Mouse (Mus musculus): Measurements from ENCODE around the gene Rin3. TPM values are rescaled to one million over a fixed set of nuclear protein-coding genes. Genes with fewer than 3 reads are reported as not detected.

Gene Rin3
- polyA plus RNA-seq (2015; fragmentation: Nextera tagmentation; extraction: Ambion mirVana): 9.0 and 11.2 TPM in 2 replicates

DNA sequence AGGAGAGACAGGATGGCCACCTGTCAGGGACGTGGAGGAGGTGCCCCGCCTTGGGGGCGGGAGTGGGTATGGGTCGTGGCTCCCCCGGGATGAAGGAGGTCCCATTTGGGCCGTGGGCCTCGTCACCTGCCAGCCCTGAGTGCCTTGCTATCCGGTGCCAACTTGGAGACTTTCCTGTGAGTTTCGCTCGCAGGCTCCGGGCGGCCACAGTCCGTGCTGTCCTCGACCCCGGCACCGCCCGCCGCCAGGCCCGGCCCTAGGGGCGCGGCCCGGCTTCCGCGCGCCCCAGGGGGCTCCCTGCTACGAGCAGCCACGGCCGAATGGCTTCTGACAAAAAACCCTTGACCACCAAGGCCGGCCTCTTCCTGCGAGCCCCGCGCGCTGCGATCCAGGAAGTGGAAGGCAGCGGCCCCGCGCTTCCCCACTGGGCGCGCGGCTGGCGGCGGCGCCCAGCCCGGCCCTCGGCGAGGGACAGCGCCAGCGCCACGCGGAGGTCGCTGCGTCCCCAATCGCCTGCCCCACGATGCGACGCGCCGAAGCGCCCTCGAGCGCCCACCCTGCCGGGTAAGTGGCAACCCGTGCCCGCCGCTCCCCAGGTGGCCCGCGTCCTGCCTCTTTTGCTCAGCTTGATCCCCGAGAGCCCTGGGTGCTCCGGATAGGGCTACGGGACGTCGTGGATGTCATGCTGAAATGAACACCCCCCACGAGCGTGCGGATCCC lies at the start of gene Rin3:
Rin3 (plus strand) TSS at position 286 of the 720 bp plus-strand sequence.
- H3K4me3 ChIP-seq: peak within 1 kb of the TSS; percentile 73
- H3K36me3 ChIP-seq: no peaks in the 10 kb centered on the region
- ATAC-seq (replicated peaks; ENCODE audit: insufficient number of reproducible peaks, insufficient read depth, low FRiP score, low read depth): peak; percentile 19
- WGBS: under 1% methylated on average over 67 of the region's 75 CpGs
- no peaks in the 10 kb centered on the region for H3K27me3 ChIP-seq
- H3K9me3 ChIP-seq (replicated peaks): no peaks in the 10 kb centered on the region
- H3K9ac ChIP-seq: peak within 1 kb of the TSS; percentile 80
- peak within 1 kb of the TSS; percentile 90 for H3K27ac ChIP-seq
- H3K4me1 ChIP-seq (replicated peaks): peaks cover 49% of the 10 kb centered on the region
- H3K4me2 ChIP-seq: peak within 1 kb of the TSS; percentile 95

DNA sequence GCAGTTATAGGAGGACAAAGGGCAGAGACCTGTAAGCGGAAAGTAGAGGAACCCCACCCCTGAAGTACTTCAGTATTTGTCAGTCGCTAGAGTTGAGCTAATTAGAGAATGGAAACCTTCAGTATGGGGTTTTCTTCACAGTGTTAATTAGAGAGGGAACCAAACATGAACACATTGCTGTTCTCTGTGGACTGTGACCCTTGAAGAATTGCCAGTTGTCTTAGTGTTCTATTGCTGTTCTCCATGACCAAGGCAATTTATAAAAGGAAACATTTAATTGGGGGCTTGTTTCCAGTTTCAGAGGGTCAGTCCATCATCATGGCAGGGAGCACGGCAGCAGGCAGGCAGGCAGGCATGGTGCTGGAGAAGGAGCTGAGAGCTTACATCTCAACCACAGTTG lies 47.3 kb upstream of the Rin3 start:
- H3K36me3 ChIP-seq: no peaks in the 10 kb centered on the region
- ATAC-seq (replicated peaks; ENCODE audit: insufficient number of reproducible peaks, insufficient read depth, low FRiP score, low read depth): no peak
- no peak overlapping the region for H3K4me3 ChIP-seq
- WGBS: 79% methylated on average over 3 of the region's 3 CpGs
- H3K4me1 ChIP-seq (replicated peaks): no peaks in the 10 kb centered on the region
- no peak overlapping the region for H3K9ac ChIP-seq
- no peak overlapping the region for H3K4me2 ChIP-seq
- no peaks in the 10 kb centered on the region for H3K27me3 ChIP-seq
- H3K27ac ChIP-seq: no peak overlapping the region
- H3K9me3 ChIP-seq (replicated peaks): no peaks in the 10 kb centered on the region

DNA sequence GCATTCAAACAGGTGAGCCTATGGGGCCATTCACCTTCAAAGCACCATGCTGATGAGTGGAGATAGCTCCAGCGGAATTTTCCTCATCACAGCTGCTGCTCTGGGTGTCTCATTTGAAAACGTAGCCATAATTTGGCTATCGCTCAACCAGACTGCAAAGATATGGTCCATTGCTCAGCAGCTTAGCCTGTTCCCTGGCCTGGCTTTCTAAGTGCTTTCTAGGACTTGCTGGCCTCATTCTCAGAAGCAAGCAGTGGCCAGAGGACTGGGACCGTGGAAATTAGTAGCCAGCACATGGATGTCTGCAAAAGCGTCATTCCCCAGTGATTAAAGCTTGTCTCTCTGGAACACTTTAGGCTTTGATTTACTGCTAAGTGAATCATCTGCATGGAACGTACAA lies 46.5 kb upstream of the Rin3 start:
- H3K4me2 ChIP-seq: no peak overlapping the region
- no peak overlapping the region for H3K9ac ChIP-seq
- 79% methylated on average over 6 of the region's 6 CpGs for WGBS
- no peaks in the 10 kb centered on the region for H3K4me1 ChIP-seq (replicated peaks)
- ATAC-seq (replicated peaks; ENCODE audit: insufficient number of reproducible peaks, insufficient read depth, low FRiP score, low read depth): no peak
- H3K27ac ChIP-seq: no peak overlapping the region
- H3K36me3 ChIP-seq: no peaks in the 10 kb centered on the region
- H3K27me3 ChIP-seq: no peaks in the 10 kb centered on the region
- no peak overlapping the region for H3K4me3 ChIP-seq
- H3K9me3 ChIP-seq (replicated peaks): no peaks in the 10 kb centered on the region

DNA sequence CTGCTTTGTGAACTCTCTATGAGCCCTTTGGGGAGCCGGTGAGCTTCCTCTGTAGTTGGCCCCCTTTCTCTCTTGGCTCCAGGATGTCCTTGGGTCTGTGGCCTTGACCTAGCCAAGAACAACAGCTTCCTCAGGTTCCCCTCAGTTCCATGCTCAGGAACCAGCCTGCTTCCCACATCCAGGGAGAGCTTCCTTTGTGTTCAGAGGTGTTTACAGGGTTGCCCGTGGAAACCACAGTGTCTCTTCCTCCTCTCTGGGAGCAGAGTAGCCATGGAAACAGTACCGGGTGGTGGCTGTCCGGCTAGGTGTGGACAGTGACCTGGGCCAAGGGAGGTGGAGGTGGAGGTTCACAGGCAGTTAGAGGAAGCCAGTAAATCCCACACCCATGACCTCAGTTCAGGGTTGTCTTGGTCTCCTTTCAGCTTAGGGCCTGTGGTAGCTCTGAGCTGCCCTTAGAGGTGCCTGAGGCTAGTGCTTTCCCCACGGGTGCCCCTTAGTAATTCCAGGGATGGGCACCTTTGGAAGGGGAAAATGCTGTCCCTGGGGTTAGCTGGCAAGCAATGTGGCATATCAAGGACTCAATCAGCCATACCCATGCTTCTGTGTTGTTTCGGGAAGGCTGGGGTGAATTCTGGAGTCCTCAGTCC lies 40.6 kb upstream of the Rin3 start:
- no peaks in the 10 kb centered on the region for H3K9me3 ChIP-seq (replicated peaks)
- 0 out of 2 replicates have a peak, but pooled peaks have one; percentile 25 for ATAC-seq (replicated peaks; ENCODE audit: insufficient number of reproducible peaks, insufficient read depth, low FRiP score, low read depth)
- H3K4me1 ChIP-seq (replicated peaks): no peaks in the 10 kb centered on the region
- no peak overlapping the region for H3K4me2 ChIP-seq
- H3K9ac ChIP-seq: no peak overlapping the region
- no peak overlapping the region for H3K27ac ChIP-seq
- 52% methylated on average over 6 of the region's 6 CpGs for WGBS
- H3K4me3 ChIP-seq: no peak overlapping the region
- H3K36me3 ChIP-seq: no peaks in the 10 kb centered on the region
- H3K27me3 ChIP-seq: no peaks in the 10 kb centered on the region

DNA sequence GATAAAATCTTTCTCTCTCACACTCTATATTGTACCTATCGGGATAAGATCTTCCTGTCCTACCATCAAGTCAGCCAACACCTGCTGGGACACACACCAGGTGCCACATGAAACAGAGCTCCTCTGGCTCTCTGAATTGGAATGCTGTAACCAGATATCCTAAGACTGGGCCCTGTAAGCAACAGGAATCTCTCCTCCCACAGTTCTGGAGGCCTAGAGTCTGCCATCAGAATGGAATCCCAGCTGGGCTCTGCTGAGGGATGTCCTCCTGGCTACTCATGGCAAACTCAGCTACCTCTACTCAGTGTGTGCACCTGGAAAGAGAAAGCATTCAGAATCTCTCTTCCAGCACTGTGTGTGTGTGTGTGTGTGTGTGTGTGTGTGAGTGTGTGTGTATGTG lies 38.9 kb upstream of the Rin3 start:
- ATAC-seq (replicated peaks; ENCODE audit: insufficient number of reproducible peaks, insufficient read depth, low FRiP score, low read depth): no peak
- H3K9ac ChIP-seq: no peak overlapping the region
- WGBS: 35% methylated on average over 1 of the region's 1 CpGs
- no peak overlapping the region for H3K4me3 ChIP-seq
- H3K36me3 ChIP-seq: no peaks in the 10 kb centered on the region
- H3K27me3 ChIP-seq: no peaks in the 10 kb centered on the region
- no peaks in the 10 kb centered on the region for H3K4me1 ChIP-seq (replicated peaks)
- no peak overlapping the region for H3K4me2 ChIP-seq
- H3K27ac ChIP-seq: no peak overlapping the region
- H3K9me3 ChIP-seq (replicated peaks): no peaks in the 10 kb centered on the region

DNA sequence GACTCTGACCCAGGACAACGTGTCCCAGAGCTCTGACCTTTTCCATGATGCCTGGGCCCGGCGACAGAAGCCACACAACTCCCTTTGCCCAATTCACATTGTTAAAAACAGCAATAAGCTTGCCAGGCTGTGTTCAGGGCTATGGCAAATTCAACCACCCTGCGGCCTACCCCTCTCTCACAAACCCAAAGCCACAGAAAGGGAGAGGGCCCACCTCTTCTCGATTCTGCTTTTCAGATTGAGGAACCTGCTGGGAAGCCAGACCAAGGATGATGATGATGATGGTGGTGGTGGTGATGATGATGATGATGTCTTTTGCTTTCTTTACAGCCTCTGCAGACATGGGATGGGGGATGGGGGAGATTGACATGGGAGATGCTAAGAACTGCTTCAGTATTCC lies 36.6 kb upstream of the Rin3 start:
- H3K9ac ChIP-seq: no peak overlapping the region
- 82% methylated on average over 5 of the region's 5 CpGs for WGBS
- no peak for ATAC-seq (replicated peaks; ENCODE audit: insufficient number of reproducible peaks, insufficient read depth, low FRiP score, low read depth)

DNA sequence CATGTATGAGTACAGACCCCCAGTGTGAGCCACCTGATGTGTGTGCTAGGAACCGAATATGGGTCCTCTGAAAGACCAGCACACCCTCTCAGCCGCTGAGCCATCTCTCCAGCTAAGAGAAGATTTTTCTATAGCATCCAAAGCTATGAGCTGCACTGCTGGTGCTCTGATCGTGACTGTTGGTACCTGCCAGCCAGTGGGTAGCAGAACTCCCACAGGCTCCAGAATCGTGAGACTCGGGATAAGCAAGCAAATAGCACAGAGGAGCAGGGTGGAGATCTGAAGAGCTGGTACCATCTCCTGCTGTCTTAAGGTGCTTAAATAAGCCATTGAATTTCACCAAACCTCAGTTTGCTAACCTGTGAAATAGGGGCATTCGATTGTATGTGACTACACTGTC lies 34.7 kb upstream of the Rin3 start:
- H3K9me3 ChIP-seq (replicated peaks): no peaks in the 10 kb centered on the region
- H3K9ac ChIP-seq: no peak overlapping the region
- no peak overlapping the region for H3K27ac ChIP-seq
- H3K36me3 ChIP-seq: no peaks in the 10 kb centered on the region
- ATAC-seq (replicated peaks; ENCODE audit: insufficient number of reproducible peaks, insufficient read depth, low FRiP score, low read depth): no peak
- 90% methylated on average over 6 of the region's 6 CpGs for WGBS
- H3K27me3 ChIP-seq: no peaks in the 10 kb centered on the region
- H3K4me1 ChIP-seq (replicated peaks): no peaks in the 10 kb centered on the region
- H3K4me3 ChIP-seq: no peak overlapping the region
- H3K4me2 ChIP-seq: no peak overlapping the region

More for the DNA sequence above, 36.6 kb upstream of the Rin3 start:
- H3K27ac ChIP-seq: no peak overlapping the region
- H3K9me3 ChIP-seq (replicated peaks): no peaks in the 10 kb centered on the region
- H3K4me1 ChIP-seq (replicated peaks): no peaks in the 10 kb centered on the region
- no peak overlapping the region for H3K4me3 ChIP-seq
- no peaks in the 10 kb centered on the region for H3K36me3 ChIP-seq
- H3K4me2 ChIP-seq: no peak overlapping the region
- H3K27me3 ChIP-seq: no peaks in the 10 kb centered on the region

DNA sequence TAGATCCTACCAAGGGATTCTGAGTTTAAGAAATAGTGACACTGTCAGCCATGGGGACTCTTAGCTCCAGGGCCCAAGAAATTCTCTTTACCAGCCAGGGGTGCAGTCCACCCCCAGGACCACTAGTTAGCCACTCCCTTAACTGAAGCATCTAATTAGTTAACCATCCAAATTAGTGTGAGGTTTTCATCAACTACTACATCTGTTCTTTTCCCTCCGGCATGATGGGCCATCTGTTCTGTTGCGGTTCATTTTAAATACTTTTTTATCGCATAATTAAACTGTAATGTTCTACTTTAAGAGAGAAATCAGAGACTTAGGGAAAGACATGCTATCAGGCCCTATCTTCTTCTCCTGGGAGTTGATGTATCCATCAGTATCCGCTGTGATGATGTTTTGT lies 32.5 kb upstream of the Rin3 start:
- no peaks in the 10 kb centered on the region for H3K27me3 ChIP-seq
- no peak for ATAC-seq (replicated peaks; ENCODE audit: insufficient number of reproducible peaks, insufficient read depth, low FRiP score, low read depth)
- H3K9ac ChIP-seq: no peak overlapping the region
- 85% methylated on average over 4 of the region's 4 CpGs for WGBS
- H3K36me3 ChIP-seq: no peaks in the 10 kb centered on the region
- H3K4me3 ChIP-seq: no peak overlapping the region
- no peaks in the 10 kb centered on the region for H3K4me1 ChIP-seq (replicated peaks)
- no peaks in the 10 kb centered on the region for H3K9me3 ChIP-seq (replicated peaks)
- no peak overlapping the region for H3K4me2 ChIP-seq
- no peak overlapping the region for H3K27ac ChIP-seq

DNA sequence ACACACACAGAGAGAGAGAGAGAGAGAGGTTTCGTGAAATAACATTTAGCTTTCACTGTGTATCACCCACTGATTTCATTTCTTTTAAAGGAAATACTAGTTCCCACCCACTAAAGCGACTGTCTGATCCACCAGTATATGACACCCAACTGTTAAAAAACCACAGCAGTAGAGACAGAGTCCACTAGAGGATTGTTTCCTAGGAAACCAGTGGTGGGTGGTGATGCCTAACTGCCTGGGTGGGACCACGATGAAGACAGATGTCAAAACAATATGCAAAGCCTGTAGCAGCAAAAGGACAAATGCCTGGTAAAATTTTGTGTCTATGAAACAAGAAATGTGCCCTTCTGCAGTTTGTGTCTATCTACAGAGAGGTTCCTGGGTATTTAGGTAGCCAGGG lies 31.8 kb upstream of the Rin3 start:
- Histone ChIP-seq H3K27me3 (no peaks in the 10 kb centered on the region), H3K9me3 (replicated peaks) (no peaks in the 10 kb centered on the region), H3K36me3 (no peaks in the 10 kb centered on the region), H3K4me2 (no peak overlapping the region), H3K9ac (no peak overlapping the region), H3K4me1 (replicated peaks) (no peaks in the 10 kb centered on the region), H3K4me3 (no peak overlapping the region), H3K27ac (no peak overlapping the region)
- 74% methylated on average over 3 of the region's 3 CpGs for WGBS
- no peak for ATAC-seq (replicated peaks; ENCODE audit: insufficient number of reproducible peaks, insufficient read depth, low FRiP score, low read depth)

DNA sequence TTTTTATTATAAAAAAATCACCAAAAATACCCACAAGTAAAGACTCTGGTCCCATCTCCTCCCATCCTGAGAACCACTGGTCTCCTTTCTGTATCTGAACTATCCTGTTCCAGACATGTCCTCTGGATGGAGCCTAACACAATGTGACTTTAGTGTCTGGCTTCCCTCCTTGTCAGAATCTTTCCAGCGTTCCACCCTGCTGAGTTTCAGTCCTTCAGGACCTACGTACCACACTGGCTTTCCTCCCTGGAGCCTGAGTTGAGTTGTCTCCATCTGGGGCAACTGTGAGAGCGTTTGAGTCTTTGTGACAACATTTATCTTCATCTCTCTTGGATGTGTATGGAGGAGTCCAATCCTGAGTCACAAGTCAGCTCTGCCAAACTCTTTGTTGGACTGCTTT lies 30.9 kb upstream of the Rin3 start:
- ATAC-seq (replicated peaks; ENCODE audit: insufficient number of reproducible peaks, insufficient read depth, low FRiP score, low read depth): no peak
- no peaks in the 10 kb centered on the region for H3K9me3 ChIP-seq (replicated peaks)
- no peaks in the 10 kb centered on the region for H3K27me3 ChIP-seq
- H3K4me2 ChIP-seq: no peak overlapping the region
- no peak overlapping the region for H3K4me3 ChIP-seq
- H3K9ac ChIP-seq: no peak overlapping the region
- WGBS: 35% methylated on average over 3 of the region's 3 CpGs
- no peak overlapping the region for H3K27ac ChIP-seq
- H3K4me1 ChIP-seq (replicated peaks): no peaks in the 10 kb centered on the region
- no peaks in the 10 kb centered on the region for H3K36me3 ChIP-seq

DNA sequence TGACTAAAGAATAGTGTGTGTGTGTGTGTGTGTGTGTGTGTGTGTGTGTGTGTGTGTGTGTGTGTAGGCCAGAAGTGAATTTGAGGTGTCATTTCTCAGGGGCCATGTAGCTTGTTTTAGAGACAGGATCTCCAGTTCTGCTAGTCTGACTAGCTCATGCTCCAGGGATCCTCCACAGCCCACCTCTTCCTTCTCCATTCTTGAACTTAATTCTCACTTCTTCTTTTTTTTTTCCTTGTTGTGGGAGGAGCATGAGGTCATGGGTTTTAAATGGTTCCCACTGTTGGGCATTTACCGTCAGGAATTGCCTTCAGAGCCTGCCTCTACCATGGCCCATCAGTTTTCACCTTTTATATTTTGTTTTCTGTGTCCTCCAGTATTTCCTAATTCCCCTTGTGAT lies 30.3 kb upstream of the Rin3 start:
- Histone ChIP-seq H3K4me1 (replicated peaks) (no peaks in the 10 kb centered on the region), H3K27me3 (no peaks in the 10 kb centered on the region), H3K27ac (no peak overlapping the region), H3K36me3 (no peaks in the 10 kb centered on the region), H3K9ac (no peak overlapping the region), H3K4me3 (no peak overlapping the region), H3K9me3 (replicated peaks) (no peaks in the 10 kb centered on the region), H3K4me2 (no peak overlapping the region)
- WGBS: 77% methylated on average over 1 of the region's 1 CpGs
- no peak for ATAC-seq (replicated peaks; ENCODE audit: insufficient number of reproducible peaks, insufficient read depth, low FRiP score, low read depth)

DNA sequence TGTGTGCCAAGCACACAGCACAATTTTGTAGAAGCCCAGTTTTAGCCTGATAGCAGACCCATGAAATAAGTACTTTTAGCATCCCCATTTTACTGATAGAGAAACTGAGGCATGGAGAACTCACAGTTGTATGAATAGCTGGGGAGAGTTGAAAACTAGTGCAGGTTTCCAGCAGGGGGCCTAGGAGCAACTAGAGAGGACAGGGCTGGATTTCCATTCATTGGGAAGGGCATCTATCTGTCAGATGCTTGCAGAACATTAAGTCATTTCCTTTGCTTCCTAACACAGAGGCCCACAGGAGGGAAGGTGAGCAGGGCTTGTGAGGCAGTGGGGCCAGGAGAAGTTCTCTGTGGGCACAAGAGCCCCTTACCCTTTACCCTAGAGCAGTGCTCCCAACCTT lies 27.8 kb upstream of the Rin3 start:
- Histone ChIP-seq H3K27me3 (no peaks in the 10 kb centered on the region), H3K4me2 (no peak overlapping the region), H3K9ac (no peak overlapping the region), H3K27ac (no peak overlapping the region), H3K4me1 (replicated peaks) (no peaks in the 10 kb centered on the region), H3K4me3 (no peak overlapping the region), H3K36me3 (no peaks in the 10 kb centered on the region), H3K9me3 (replicated peaks) (no peaks in the 10 kb centered on the region)
- ATAC-seq (replicated peaks; ENCODE audit: insufficient number of reproducible peaks, insufficient read depth, low FRiP score, low read depth): no peak

Measured in heart, embryonic 15.5 days (tissue).